Mouse (Mus musculus) embryonic fibroblast, embryonic 13.5 days (primary cell): ENCODE results near the gene AI182371. TPM values are rescaled to one million over a fixed set of nuclear protein-coding genes. Genes with fewer than 3 reads are reported as not detected.

Experiments used
- H3K27ac ChIP-seq: 2 replicates; pipeline ENCODE4 v1.5.1; 2012; ENCODE audit warnings: low read length, control low read depth, inconsistent platforms; ENCODE audit not compliant: insufficient read depth
- H3K4me1 ChIP-seq: 2 replicates; pipeline ENCODE4 v1.6.1; 2011; ENCODE audit warnings: low read length; ENCODE audit not compliant: control insufficient read depth, insufficient read depth
- H3K4me3 ChIP-seq: 2 replicates; pipeline ENCODE4 v1.5.1; 2011; ENCODE audit warnings: mild to moderate bottlenecking, control low read depth, low read length; ENCODE audit not compliant: insufficient read depth
- CTCF ChIP-seq: IDR thresholded peaks from 2 replicates; pipeline ENCODE4 v1.5.1; 2011; ENCODE audit warnings: mild to moderate bottlenecking, control low read depth, low read length, moderate library complexity, borderline replicate concordance; ENCODE audit not compliant: insufficient read depth
- POLR2A ChIP-seq: IDR thresholded peaks from 2 replicates; pipeline ENCODE4 v1.6.1; 2011; ENCODE audit warnings: low read depth, mild to moderate bottlenecking, control low read depth, low read length, moderate library complexity
- polyA plus RNA-seq: library from polyadenylated mRNA; stranded (reverse); fragments of >200 nt; gene quantifications from 2 replicates; pipeline ENCODE4 v1.2.4, GENCODE M21; 2011; ENCODE audit warnings: low read depth; ENCODE audit not compliant: missing spikeins, insufficient read length

Gene AI182371
- polyA plus RNA-seq, 1 experiment: 1.8 TPM

- Histone ChIP-seq H3K4me1 (no peaks in the 10 kb centered on the region), H3K4me3 (no peak overlapping the region), H3K27ac (no peak overlapping the region)
- TF ChIP-seq CTCF: no peak
Measured at GRCm38 (mm10) chr2:35048851-35049250, 52.5 kb downstream of the AI182371 start.

GRCm38 (mm10) chr2:35044956-35045355, 56.4 kb downstream of the AI182371 start:
- TF ChIP-seq POLR2A: no peak
- 0 out of 2 replicates have a peak, but pooled peaks have one; percentile 18 for TF ChIP-seq CTCF
- H3K4me1 ChIP-seq: no peaks in the 10 kb centered on the region
- no peak overlapping the region for H3K27ac ChIP-seq
- H3K4me3 ChIP-seq: no peak overlapping the region

- no peak overlapping the region for H3K27ac ChIP-seq
- no peak overlapping the region for H3K4me3 ChIP-seq
- TF ChIP-seq POLR2A (no peak), CTCF (no peak)
- no peaks in the 10 kb centered on the region for H3K4me1 ChIP-seq
Measured at GRCm38 (mm10) chr2:35038580-35039375, 62.6 kb downstream of the AI182371 start.

Other genes with a start within 250 kb of the AI182371 start
- gene Cutal, start 227.1 kb downstream of the AI182371 start, polyA plus RNA-seq: 0.32 TPM in 1 of 2 replicates, not detected in the other
- gene Psmd5, start 226.6 kb downstream of the AI182371 start, polyA plus RNA-seq: 65.7 and 67.6 TPM in 2 replicates
- gene Phf19, start 187.5 kb downstream of the AI182371 start, polyA plus RNA-seq: 5.9 and 7.6 TPM in 2 replicates
- 2.0 and 2.3 TPM in 2 replicates for gene Traf1, start 139.8 kb downstream of the AI182371 start, polyA plus RNA-seq
- not detected in 2 replicates for gene Hc, start 40.1 kb downstream of the AI182371 start, polyA plus RNA-seq
- gene Cntrl, start 7.9 kb upstream of the AI182371 start, polyA plus RNA-seq: 14.3 and 24.4 TPM in 2 replicates
- 151 and 159 TPM in 2 replicates for gene Rab14, start 99.6 kb upstream of the AI182371 start, polyA plus RNA-seq
- 451 and 719 TPM in 2 replicates for gene Gsn, start 154.8 kb upstream of the AI182371 start, polyA plus RNA-seq
- 36.2 and 45.4 TPM in 2 replicates for gene Stom, start 235.4 kb upstream of the AI182371 start, polyA plus RNA-seq